Mouse (Mus musculus) mature B cell (primary cell): Measurements from ENCODE around the gene Gck.

ENCODE experiments used
- in situ Hi-C: fragments of 300-500 bp; cut with MboI; formaldehyde crosslinking; loops from 2 replicates; pipeline ENCODE4 v1.14.3; 2019

The Gck gene

GRCm38 (mm10) chr11:5877921-5878526, 71.9 kb downstream of the Gck start, which contains the start of gene Pold2:
Gene Pold2 (minus strand): TSS chr11:5878292.
- in situ Hi-C loops, result no loop called here

GRCm38 (mm10) chr11:5877421-5877820, 72.5 kb downstream of the Gck start:
- in situ Hi-C loops, result no loop called here

- in situ Hi-C loops, result no loop called here
Measured at GRCm38 (mm10) chr11:5873192-5873591, 76.7 kb downstream of the Gck start.

GRCm38 (mm10) chr11:5872707-5873106, 77.2 kb downstream of the Gck start:
- in situ Hi-C loops, result no loop called here

GRCm38 (mm10) chr11:5870069-5870468, 79.8 kb downstream of the Gck start:
- in situ Hi-C loops, result no loop called here

GRCm38 (mm10) chr11:5869331-5869730, 80.5 kb downstream of the Gck start:
- in situ Hi-C loops, result no loop called here

GRCm38 (mm10) chr11:5868324-5868723, 81.6 kb downstream of the Gck start:
- in situ Hi-C loops, result no loop called here

- in situ Hi-C loops, result no loop called here
Measured at GRCm38 (mm10) chr11:5867196-5867595, 82.7 kb downstream of the Gck start.

- in situ Hi-C loops, result no loop called here
Measured at GRCm38 (mm10) chr11:5862394-5863105, 87.3 kb downstream of the Gck start.

GRCm38 (mm10) chr11:5861678-5862393, 88.0 kb downstream of the Gck start, which contains the start of gene Aebp1:
Gene Aebp1 (plus strand): TSS chr11:5861947.
- in situ Hi-C loops, result no loop called here

- in situ Hi-C loops, result no loop called here
Measured at GRCm38 (mm10) chr11:5860639-5861038, 89.2 kb downstream of the Gck start.

GRCm38 (mm10) chr11:5859883-5860550, 89.9 kb downstream of the Gck start:
- in situ Hi-C loops, result no loop called here

- in situ Hi-C loops, result no loop called here
Measured at GRCm38 (mm10) chr11:5858723-5859122, 91.2 kb downstream of the Gck start.

- in situ Hi-C loops, result no loop called here
Measured at GRCm38 (mm10) chr11:5856479-5857130, 93.3 kb downstream of the Gck start.

GRCm38 (mm10) chr11:5855902-5856301, 94.0 kb downstream of the Gck start:
- in situ Hi-C loops, result no loop called here

- in situ Hi-C loops, result no loop called here
Measured at GRCm38 (mm10) chr11:5855481-5855880, 94.4 kb downstream of the Gck start.

- in situ Hi-C loops, result no loop called here
Measured at GRCm38 (mm10) chr11:5852314-5852713, 97.6 kb downstream of the Gck start.

- in situ Hi-C loops, result no loop called here
Measured at GRCm38 (mm10) chr11:5851021-5851736, 98.7 kb downstream of the Gck start.
